Mouse (Mus musculus): ENCODE measurements at regions not wholly inside any gene's neighbourhood (a gene's known extent, or its start where the extent isn't known, plus 50 kb on each side); places are given as distances from the start of the nearest gene placed in this dataset.
A peak's percentile ranks its signal among the peaks of the same experiment; 100 is the strongest.
"Not testable (repeated sequence)": the region's sequence is repeated elsewhere in the genome, so short reads cannot be mapped to it uniquely, and the experiment has no call there.

GRCm38 (mm10) chr12:29049801-29050200 is 298.2 kb downstream of the Eipr1 start:
- no peak for DNase-seq (ENCODE audit: low spot score in 2 of 2)

DNA sequence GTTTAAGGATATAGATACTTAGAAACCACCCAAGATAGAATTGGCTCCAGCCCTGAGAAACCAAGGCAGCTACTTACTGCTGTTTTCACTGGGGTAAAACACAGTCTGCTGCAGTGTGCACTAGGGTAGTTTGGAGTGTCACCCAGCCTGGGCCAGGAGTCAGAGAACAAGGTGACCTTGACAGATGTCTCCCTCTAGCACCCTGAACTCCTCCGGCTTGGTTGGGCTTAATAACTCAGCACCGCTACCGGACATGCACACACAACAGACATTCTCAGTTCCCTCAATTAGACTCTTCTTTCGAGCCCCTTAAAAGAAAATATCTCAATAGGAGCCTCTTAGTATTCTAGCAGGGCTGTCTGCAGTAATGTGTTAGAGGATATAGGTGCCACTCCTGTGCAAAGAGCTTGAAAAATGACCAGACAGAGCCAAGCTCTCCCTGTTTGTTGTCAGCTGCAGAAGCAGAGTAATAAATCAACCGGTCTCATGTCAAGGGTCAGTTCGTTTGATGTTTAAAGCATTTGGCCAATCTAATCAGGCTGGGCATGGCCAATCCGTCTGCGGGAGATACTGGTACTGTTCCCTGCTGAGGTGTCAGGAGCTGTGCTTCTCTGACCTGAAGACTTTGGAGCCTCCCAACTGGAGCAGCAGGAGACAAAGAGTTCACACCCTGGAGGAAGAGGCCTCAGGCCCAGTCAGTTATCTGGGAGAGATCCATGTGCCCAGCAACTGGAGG is 299.1 kb downstream of the Eipr1 start:
- DNase-seq (ENCODE audit: low spot score in 2 of 2): no peak

DNA sequence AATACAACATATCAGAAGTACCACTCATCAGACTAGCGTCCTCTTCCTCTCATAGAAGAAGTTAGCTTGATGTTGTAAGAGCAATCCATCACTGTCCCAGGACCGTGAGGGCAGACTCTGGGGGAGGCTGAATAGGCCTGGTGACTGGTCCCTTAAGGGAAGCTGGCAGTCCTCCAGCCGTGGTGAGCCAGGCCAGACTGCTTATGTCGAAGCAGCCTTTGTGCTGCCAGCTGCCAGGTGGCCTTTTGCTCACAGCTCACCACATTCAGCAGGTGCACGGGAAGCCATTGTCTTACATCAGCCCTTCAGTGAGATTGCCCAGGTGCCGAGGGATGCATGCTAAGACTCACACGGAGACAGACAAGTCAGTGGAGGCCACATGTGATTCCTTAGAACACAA is 302.8 kb downstream of the Eipr1 start:
- DNase-seq (ENCODE audit: low spot score in 2 of 2): no peak

- no peak for DNase-seq (ENCODE audit: low spot score in 2 of 2)
These were observed 310.5 kb downstream of the Eipr1 start for GRCm38 (mm10) chr12:29062025-29062637.

DNA sequence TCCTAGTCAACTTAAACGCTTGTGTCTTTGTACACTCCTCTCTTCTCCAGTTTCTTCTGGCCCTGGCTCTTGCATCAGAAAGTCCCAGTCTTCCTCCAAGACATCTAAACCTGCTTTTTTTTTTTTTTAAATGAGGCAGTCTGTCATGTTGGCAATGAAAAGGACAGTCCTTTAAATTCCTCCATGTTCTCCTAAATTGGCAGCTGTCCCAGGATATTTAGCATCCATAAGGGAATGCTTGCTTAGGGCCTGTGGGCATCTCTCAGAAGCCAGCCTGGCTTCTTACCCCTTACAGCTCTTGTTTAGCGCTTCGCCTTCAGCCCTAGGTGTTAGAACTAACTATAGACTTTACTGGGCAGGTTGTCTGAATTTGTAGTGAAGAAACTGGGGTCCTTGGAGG is 311.2 kb downstream of the Eipr1 start:
- no peak for DNase-seq (ENCODE audit: low spot score in 2 of 2)

DNA sequence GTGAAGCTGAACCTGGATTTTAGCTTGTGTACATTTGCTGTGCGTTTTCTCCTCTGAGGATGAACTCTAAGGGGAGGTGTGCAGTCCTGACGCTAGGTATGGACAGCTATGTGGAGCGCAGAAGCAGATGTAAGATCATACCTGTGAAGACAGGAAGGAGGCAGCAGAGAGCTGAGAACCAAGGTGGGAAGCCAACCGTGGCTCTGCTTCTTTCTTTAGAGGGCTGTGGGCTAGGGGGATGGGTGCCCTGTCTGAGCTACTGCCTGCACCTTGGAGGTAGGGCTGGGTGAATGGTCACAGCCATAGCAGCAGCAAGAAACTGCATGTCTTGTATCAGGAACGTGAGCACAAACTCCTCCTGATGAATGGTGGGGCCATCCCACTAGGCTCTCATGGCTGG is 316.6 kb downstream of the Eipr1 start:
- no peak for DNase-seq (ENCODE audit: low spot score in 2 of 2)

DNA sequence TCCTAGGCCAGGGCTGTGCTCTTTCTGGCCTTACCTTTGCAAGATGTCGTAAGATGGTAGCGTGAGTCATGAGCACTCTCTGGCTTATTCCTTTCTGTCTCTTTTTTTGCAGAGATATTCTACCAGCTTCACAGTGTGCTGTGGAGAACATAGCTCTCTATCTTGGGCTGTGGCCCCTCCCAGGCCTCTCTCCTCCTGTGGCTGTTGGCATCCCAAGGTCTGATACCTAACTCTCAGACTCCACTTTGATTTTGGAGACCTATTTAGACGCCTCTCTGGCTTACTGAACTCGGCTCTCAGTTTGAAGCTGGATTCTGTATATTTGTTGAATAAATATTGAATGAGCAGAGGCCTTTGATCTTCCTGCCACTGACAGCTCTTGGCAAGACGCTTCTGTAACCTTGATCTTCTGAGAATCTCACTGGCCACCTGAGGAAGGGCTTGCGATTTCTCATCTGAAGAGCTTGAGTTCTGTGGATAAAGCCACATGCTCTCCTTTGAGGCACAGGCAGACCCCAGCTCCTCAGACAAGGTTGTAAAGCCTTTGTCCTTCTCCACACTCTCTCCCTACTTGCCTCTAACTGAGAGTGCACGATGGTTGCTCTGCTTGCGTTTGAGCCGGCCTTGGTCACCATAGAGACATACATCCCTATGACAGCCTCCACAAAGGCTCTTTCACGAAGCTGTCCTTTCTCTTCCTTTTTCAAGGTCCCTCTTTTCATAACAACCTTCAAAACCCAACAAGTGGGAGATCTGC is 323.7 kb downstream of the Eipr1 start:
- no peak for DNase-seq (ENCODE audit: low spot score in 2 of 2)

GRCm38 (mm10) chr12:29076606-29077005 is 325.0 kb downstream of the Eipr1 start:
- DNase-seq (ENCODE audit: low spot score in 2 of 2): no peak

DNA sequence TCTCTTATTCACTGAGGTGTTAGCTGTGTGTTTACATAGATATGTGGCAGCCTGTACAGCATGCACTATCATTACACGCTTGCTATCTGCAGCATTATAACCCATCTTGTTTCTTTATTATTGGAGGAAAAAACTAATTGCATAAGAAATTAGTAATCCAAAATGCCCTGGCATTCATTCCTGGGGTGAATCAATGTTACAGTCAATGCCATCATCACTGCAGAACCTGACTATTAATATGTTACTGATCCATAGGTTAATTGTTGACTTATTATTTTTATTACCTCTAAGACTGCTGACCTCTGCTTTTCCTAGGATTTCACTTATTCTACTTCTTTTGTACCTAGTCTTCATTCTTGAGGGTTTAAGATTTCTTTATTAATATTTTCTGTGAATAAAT is 327.4 kb downstream of the Eipr1 start:
- no peak for DNase-seq (ENCODE audit: low spot score in 2 of 2)

DNA sequence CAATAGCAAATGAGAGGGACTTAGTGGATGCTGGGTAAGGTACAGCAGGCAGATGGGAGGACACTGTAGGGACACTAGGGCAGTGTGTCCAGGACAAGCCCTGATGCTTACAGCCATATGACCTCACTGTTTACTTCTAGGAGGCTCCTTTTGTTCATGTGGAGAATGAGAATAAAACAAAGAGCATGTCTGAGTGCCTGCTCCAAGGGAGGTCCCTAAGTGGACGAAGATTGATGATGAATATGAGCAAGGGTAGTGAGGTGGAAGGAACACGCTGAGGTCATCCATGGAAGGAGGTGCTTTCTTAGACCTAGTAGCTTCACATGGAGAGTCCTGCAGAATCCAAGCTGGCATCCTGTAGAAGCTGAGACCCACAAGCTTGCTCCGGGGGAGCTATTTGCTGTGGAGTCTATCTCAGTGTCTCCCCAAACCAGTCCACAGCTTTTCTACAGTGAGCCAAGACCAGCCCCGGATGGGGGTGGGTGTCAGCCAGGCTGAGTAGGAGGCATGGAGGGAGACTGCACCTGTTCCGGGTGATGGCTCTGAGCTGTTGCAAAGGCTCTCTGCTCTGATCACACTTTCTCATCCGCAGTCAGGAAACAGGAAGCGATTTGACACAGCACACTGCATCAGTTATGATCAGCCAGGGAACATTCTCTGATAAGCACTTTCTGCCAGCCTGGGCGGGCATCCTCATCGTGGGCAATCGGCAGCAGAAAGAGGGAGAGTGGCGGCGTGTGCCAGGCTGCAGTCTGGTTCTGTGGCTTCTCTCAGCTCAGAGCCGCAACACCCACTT is 332.0 kb downstream of the Eipr1 start:
- DNase-seq (ENCODE audit: low spot score in 2 of 2): peak; percentile 51 to 69

DNA sequence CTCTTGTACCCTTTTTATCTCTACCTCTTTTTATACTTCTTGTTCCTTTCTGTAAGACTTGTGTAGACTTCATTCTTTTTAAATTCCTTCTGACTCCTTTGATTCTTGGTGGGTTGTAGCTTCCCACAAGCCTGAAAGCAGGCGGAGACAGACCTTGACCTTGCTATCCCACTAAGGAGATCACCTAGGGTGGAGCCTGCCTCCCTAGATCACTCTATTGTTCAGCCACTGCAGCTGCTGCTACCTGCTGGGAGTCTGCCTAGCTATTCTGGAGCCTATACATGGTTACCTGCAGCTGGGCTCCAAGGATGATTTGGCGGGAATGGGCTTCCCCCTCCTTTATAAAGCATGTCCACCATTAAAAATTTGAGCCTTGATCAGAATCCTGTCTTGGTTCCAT is 335.6 kb downstream of the Eipr1 start:
- not testable (repeated sequence) for DNase-seq (ENCODE audit: low spot score in 2 of 2)

DNA sequence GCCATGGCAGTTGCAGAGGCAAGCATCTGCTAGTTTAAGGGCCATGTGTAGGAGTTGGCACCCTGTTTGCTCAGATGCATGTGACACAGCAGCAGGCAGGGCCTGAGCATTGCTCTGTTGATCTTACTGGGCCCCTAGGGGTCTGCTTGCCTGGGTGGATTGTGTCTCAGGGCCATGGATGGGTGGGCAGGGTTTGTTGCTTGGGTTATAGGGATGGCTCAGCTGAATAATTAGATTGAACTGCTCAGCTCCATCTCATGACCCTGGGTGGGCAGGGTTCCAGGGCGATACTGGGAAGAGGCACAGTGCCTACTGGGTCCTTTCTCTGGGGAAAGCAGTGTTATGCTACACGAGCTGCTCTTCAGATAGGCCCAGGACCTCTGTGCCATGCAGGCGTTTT is 338.0 kb downstream of the Eipr1 start:
- DNase-seq (ENCODE audit: low spot score in 2 of 2): no peak

DNA sequence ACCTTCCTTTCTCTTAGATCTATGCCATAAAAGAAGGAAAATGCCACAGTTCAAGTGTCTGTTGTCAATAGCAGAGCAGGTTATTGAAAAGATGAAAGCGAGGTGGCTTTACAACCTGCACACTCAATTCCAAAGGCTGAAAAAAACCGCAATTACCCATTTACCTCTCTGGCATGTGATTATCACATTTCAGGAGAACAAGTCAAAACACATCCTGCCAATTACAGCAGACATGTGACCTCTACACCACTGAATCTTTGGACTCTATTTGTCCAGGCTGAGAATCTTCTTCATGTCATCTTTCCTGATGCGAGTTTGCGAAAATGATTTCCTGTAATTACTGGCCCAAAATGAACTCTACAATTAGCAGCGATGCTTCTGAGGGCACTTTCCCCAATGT is 338.8 kb downstream of the Eipr1 start:
- DNase-seq (ENCODE audit: low spot score in 2 of 2): no peak

DNA sequence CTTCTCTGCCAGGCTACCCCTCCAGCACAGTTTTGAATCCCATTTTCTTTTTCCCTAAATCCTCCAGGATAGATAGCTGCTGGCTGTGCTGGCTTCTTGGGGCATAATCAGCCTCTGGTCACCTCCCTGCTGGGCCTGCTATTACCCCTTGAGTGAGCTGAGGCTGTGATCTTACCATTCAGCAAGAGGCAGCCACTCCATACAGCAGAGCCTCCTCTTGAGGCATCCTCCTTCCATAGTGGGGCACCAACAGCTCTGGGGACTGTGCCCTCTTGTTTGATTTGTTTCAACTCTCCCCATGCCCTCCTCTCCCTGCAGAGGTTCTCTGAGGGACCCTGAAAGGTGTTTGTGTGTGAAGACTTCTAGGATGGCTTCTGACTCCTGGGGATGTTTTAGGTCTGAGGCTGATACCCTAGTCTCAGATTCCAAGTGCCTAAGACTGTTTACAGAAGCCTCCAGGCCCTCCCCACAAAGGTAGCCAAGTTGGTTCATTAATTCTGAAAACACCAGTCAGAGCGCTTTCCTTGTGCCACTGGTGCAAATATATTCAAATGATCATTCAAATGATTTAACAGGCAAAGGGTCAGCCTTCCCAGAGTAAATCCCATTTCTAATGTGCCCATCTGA is 343.9 kb downstream of the Eipr1 start:
- DNase-seq (ENCODE audit: low spot score in 2 of 2): no peak

GRCm38 (mm10) chr12:29096033-29096913 is 344.7 kb downstream of the Eipr1 start:
- DNase-seq (ENCODE audit: low spot score in 2 of 2): peak; percentile 56 to 65

GRCm38 (mm10) chr12:29100042-29100570 is 348.5 kb downstream of the Eipr1 start:
- no peak for DNase-seq (ENCODE audit: low spot score in 2 of 2)

DNA sequence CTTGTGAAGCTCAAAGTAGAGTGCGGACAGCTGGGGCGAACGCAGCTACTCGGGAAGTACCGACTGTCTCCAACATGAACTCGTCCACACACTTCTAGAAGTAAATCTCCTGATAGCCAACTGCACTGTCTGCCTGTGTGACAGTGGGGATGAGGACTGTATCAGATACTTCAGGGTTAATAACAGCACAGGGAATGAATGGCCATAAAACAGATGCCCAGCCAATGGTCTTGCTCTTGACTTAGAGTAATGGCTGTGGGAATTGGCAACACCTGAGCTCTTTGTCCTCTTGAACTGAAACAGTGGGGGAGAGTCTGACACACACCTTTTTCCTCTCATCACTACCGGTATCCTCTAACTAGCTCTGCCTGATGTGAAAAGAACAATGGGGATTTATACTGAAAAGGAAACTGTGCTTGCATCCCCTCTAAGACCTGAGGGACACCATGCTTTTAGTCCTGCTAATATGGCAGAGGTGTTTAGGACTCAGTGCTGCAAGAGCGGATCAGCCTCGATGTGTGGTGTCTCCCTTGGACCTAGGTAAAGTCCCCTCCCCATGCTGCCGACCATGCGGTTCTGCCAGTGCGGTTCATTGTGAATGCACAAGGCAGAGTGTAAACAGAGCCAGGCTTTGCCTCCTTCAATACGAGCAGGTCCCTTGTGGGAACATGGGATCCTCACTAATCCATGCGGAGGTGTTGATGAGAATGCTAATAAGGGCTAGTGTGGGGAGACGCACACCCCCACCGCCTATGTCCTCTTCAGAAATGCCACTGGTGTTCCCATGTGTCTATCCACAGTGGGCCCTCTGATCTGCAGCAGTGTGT is 355.5 kb downstream of the Eipr1 start:
- no peak for DNase-seq (ENCODE audit: low spot score in 2 of 2)

GRCm38 (mm10) chr12:29107720-29108051 is 356.1 kb downstream of the Eipr1 start:
- no peak for DNase-seq (ENCODE audit: low spot score in 2 of 2)

DNA sequence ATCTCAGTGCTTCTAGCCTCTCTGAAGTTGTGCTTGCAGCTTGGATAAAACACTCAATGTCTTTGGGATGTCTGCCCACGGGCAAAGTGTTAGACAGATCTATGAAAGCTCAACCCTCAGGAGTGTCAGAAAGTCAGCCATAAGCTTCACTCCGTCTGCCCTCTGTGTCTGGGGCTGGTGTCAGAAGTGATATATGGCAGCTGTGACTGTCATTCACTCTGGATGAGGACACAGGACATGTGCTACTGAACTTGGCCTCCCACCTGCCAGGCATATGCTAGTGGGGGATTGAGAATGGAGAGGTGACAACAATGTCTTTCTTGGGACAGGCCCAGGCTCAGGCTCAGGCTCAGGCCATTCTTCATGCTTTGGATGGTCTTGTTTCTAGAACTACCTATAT is 366.7 kb downstream of the Eipr1 start:
- no peak for DNase-seq (ENCODE audit: low spot score in 2 of 2)

DNA sequence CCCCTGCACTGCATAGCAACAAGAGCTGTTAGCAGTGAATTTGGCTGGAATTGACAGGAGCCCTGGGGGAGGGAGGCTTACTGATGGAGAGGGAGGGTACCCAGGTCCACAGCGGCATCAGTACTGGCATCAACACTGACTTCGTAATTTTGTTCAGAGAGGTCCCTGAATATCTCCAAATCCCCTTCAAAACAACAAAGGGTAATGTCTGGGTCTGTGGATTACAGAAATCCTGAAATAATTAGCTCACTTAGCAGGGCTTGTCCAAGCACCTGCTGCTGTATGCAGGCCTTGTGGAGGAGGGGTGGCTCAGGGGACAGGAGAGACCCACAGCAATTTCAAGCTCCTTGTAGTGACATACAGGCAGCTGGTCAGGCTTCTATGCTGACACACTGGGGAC is 369.6 kb downstream of the Eipr1 start:
- DNase-seq (ENCODE audit: low spot score in 2 of 2): no peak
